Mouse (Mus musculus) lung, adult 2 months (tissue): ENCODE results near the gene Mrc2. TPM values are rescaled to one million over a fixed set of nuclear protein-coding genes. Genes with fewer than 3 reads are reported as not detected.

ENCODE experiments used
- DNase-seq: peaks from one replicate; pipeline ENCODE4 v3.0.0; 2022
- H3K4me1 ChIP-seq: fragments of 200-500 bp; 2 replicates; pipeline ENCODE4 v1.6.1; 2011; ENCODE audit warnings: low read length; ENCODE audit not compliant: control insufficient read depth, insufficient read depth
- H3K4me3 ChIP-seq: fragments of 200-500 bp; replicated peaks from 2 replicates; pipeline ENCODE3; 2011; ENCODE audit warnings: low read depth, mild to moderate bottlenecking, control low read depth, low read length; ENCODE audit errors: extremely low read depth
- CTCF ChIP-seq: fragments of 200-500 bp; IDR thresholded peaks from 2 replicates; pipeline ENCODE4 v1.5.1; 2011; ENCODE audit warnings: mild to moderate bottlenecking, low read length, control low read depth; ENCODE audit not compliant: insufficient read depth
- POLR2A ChIP-seq: fragments of 200-500 bp; IDR thresholded peaks from 2 replicates; pipeline ENCODE4 v1.6.1; 2011; ENCODE audit warnings: low read depth, mild to moderate bottlenecking, control low read depth, low read length, borderline replicate concordance; ENCODE audit errors: extremely low read depth
- WGBS: fragments of 180-500 bp; shearing (Covaris S2); methylation state at CpG from one replicate; pipeline ENCODE4 v1.1.7; 2018; 5-methylcytosine and 5-hydroxymethylcytosine counted together
- polyA plus RNA-seq: library from polyadenylated mRNA; depleted of rRNA; stranded (reverse); fragments of >200 nt; gene quantifications from 2 replicates; pipeline ENCODE4 v1.2.3, GENCODE M21; 2012

Gene Mrc2
- polyA plus RNA-seq, 1 experiment = 91.8 TPM

- 67% methylated on average over 7 of the region's 7 CpGs for WGBS
- Histone ChIP-seq H3K4me1 (peaks cover 14% of the 10 kb centered on the region), H3K4me3 (no peak overlapping the region)
- DNase-seq = peak; percentile 42
- TF ChIP-seq POLR2A = no peak
- TF ChIP-seq CTCF = no peak
Measured at GRCm38 (mm10) chr11:105310197-105310596, 17.8 kb downstream of the Mrc2 start.

- WGBS = 13% methylated on average over 24 of the region's 24 CpGs
- Histone ChIP-seq H3K4me3 (peak overlapping the region; percentile 21), H3K4me1 (peaks cover 14% of the 10 kb centered on the region)
- peak; percentile 42 for DNase-seq
- no peak for TF ChIP-seq CTCF
- no peak for TF ChIP-seq POLR2A
Measured at GRCm38 (mm10) chr11:105311291-105311975, 19.0 kb downstream of the Mrc2 start.

- Histone ChIP-seq H3K4me3 (no peak overlapping the region), H3K4me1 (peaks cover 14% of the 10 kb centered on the region)
- no peak for DNase-seq
- TF ChIP-seq CTCF (no peak), POLR2A (no peak)
- WGBS = 52% methylated on average over 12 of the region's 12 CpGs
Measured at GRCm38 (mm10) chr11:105312311-105312942, 20.0 kb downstream of the Mrc2 start.

- 24% methylated on average over 10 of the region's 10 CpGs for WGBS
- peaks cover 14% of the 10 kb centered on the region for H3K4me1 ChIP-seq
- peak; percentile 32 for DNase-seq
- H3K4me3 ChIP-seq = no peak overlapping the region
- TF ChIP-seq POLR2A (no peak), CTCF (no peak)
Measured at GRCm38 (mm10) chr11:105312972-105313632, 20.7 kb downstream of the Mrc2 start.

GRCm38 (mm10) chr11:105313633-105314014 is 21.2 kb downstream of the Mrc2 start:
- DNase-seq = no peak
- H3K4me1 ChIP-seq = peaks cover 14% of the 10 kb centered on the region
- 46% methylated on average over 8 of the region's 8 CpGs for WGBS
- H3K4me3 ChIP-seq = no peak overlapping the region
- TF ChIP-seq POLR2A (no peak), CTCF (no peak)

- WGBS = 61% methylated on average over 8 of the region's 8 CpGs
- H3K4me1 ChIP-seq = peaks cover 14% of the 10 kb centered on the region
- TF ChIP-seq CTCF = no peak
- no peak for TF ChIP-seq POLR2A
- H3K4me3 ChIP-seq = no peak overlapping the region
- DNase-seq = no peak
Measured at GRCm38 (mm10) chr11:105315296-105315695, 22.9 kb downstream of the Mrc2 start.

DNA sequence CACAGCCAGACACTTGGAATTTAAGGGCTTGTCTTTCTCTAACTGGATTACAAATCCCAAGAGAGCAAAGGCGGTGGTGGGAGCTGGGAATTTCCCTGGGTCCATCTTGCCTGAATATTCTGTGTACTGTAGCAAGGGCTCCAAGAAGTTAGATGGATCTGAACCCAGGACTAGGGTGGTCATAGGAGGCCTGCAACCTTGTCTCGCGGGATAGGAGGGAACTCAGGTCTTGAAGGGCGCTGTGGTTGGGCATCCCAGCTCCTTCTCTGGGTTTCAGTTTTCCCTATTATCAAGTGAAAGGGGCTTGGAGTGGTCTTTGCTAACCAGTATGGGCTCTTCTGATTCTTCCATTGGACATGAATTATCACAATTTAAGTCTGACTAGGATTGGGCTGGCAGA is 23.7 kb downstream of the Mrc2 start:
- 91% methylated on average over 4 of the region's 4 CpGs for whole genome bisulfite sequencing
- Histone ChIP-seq H3K4me3 (no peak overlapping the region), H3K4me1 (peaks cover 14% of the 10 kb centered on the region)
- TF ChIP-seq CTCF = no peak
- no peak for TF ChIP-seq POLR2A
- no peak for DNase-seq

DNA sequence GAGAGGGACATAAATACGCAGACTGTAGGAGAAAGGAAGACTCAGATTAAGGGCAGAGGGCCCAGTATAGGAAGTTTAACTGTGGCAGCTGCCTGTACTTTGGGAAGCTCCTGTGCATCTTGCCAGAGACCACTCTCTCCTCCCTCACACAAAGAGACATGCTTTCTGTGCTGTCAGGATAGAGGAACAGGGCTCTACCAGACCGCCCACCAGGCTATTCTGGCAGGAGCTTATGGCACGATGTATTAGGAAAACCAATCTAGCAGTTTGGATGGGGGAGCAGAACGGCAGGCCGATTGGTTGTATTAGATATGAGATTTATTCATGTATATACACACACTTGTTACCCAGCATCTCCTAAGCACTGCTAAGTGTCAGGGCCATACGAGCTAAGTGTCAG is 25.3 kb downstream of the Mrc2 start:
- WGBS = 89% methylated on average over 6 of the region's 6 CpGs
- Histone ChIP-seq H3K4me3 (no peak overlapping the region), H3K4me1 (peaks cover 11% of the 10 kb centered on the region)
- TF ChIP-seq CTCF = no peak
- TF ChIP-seq POLR2A = no peak
- DNase-seq = no peak

- TF ChIP-seq CTCF (no peak), POLR2A (no peak)
- DNase-seq = no peak
- 39% methylated on average over 2 of the region's 2 CpGs for WGBS
- Histone ChIP-seq H3K4me3 (no peak overlapping the region), H3K4me1 (no peaks in the 10 kb centered on the region)
Measured at GRCm38 (mm10) chr11:105321090-105321489, 28.6 kb downstream of the Mrc2 start.
